In genomic region chr11:77847599-77848128, GRCm38 (mm10) we compare ENCODE assay signal across 16 mouse cellular contexts. TPM values are rescaled to one million over a fixed set of nuclear protein-coding genes. Genes with fewer than 3 reads are reported as not detected.
A peak's percentile ranks its signal among the peaks of the same experiment; 100 is the strongest.
DNase-seq lines count a peak whose midpoint lies in the region; ATAC-seq and TF ChIP-seq lines count a peak whose summit lies in the region.
"Had no signal": no experiment of that assay in that cellular context is flagged by ENCODE, and none has a peak within 500 bp of the region (broad histone marks: within the 10 kb centered on the region; RNA-seq: fewer than 3 reads in every experiment).

No protein-coding gene starts in this region.

- peaks cover 2% of the 10 kb centered on the region; the same call in 1 of the 2 replicates for H3K4me1 ChIP-seq in stomach, embryonic 14.5 days (ENCODE audit: control insufficient read depth, insufficient read depth, low read length)
- no peaks in the 10 kb centered on the region for H3K4me1 ChIP-seq in stomach, postnatal 0 days (replicated peaks; ENCODE audit: control insufficient read depth, insufficient read depth)
- H3K4me1 ChIP-seq in intestine, postnatal 0 days (replicated peaks; ENCODE audit: control insufficient read depth, insufficient read depth, low read length): no peaks in the 10 kb centered on the region
- peaks cover 56% of the 10 kb centered on the region for H3K4me1 ChIP-seq in midbrain, embryonic 12.5 days

- no peak overlapping the region for H3K4me2 ChIP-seq in stomach, embryonic 14.5 days (replicated peaks; ENCODE audit: low read depth, low read length)
- no peak overlapping the region for H3K4me2 ChIP-seq in stomach, postnatal 0 days (replicated peaks; ENCODE audit: low read depth)
- H3K4me2 ChIP-seq in intestine, postnatal 0 days (replicated peaks; ENCODE audit: low read depth): no peak overlapping the region
- no peak overlapping the region for H3K4me2 ChIP-seq in midbrain, embryonic 12.5 days (replicated peaks)
- H3K4me2 ChIP-seq: heart, embryonic 15.5 days had no signal

- H3K4me3 ChIP-seq in stomach, embryonic 14.5 days (ENCODE audit: low read depth, low read length): no peak overlapping the region
- H3K4me3 ChIP-seq in stomach, postnatal 0 days (ENCODE audit: low read depth, low read length): no peak overlapping the region
- no peak overlapping the region for H3K4me3 ChIP-seq in intestine, postnatal 0 days (ENCODE audit: low read depth, low read length)
- no peak overlapping the region for H3K4me3 ChIP-seq in midbrain, embryonic 12.5 days
- H3K4me3 ChIP-seq: heart, embryonic 15.5 days had no signal

- TF ChIP-seq CTCF in stomach, postnatal 0 days (IDR thresholded peaks at IDR 0.05; ENCODE audit: low read depth): no peak
- TF ChIP-seq CTCF in intestine, postnatal 0 days (IDR thresholded peaks at IDR 0.05; ENCODE audit: low read depth): no peak

- H3K27me3 ChIP-seq in stomach, embryonic 14.5 days (ENCODE audit: control insufficient read depth, insufficient read depth, low read length): no peaks in the 10 kb centered on the region
- H3K27me3 ChIP-seq in stomach, postnatal 0 days (ENCODE audit: control insufficient read depth, insufficient read depth, low read length): no peaks in the 10 kb centered on the region
- no peaks in the 10 kb centered on the region for H3K27me3 ChIP-seq in intestine, postnatal 0 days (replicated peaks; ENCODE audit: control insufficient read depth, insufficient read depth, low read length)
- peaks cover 24% of the 10 kb centered on the region for H3K27me3 ChIP-seq in midbrain, embryonic 12.5 days
- H3K27me3 ChIP-seq: heart, embryonic 15.5 days; Patski had no signal

- no peak overlapping the region for H3K9ac ChIP-seq in stomach, embryonic 14.5 days (replicated peaks; ENCODE audit: low read depth, low read length)
- no peak overlapping the region for H3K9ac ChIP-seq in stomach, postnatal 0 days (ENCODE audit: low read length)
- no peak overlapping the region for H3K9ac ChIP-seq in intestine, postnatal 0 days (ENCODE audit: low read depth, low read length)
- H3K9ac ChIP-seq in midbrain, embryonic 12.5 days (replicated peaks): 0 out of 2 replicates have a peak overlapping the region, but pooled peaks have one; percentile 24
- H3K9ac ChIP-seq: heart, embryonic 15.5 days had no signal

- H3K27ac ChIP-seq in stomach, embryonic 14.5 days (ENCODE audit: low read length): no peak overlapping the region
- H3K27ac ChIP-seq in stomach, postnatal 0 days (replicated peaks): no peak overlapping the region
- H3K27ac ChIP-seq in intestine, postnatal 0 days (ENCODE audit: low read depth, low read length): no peak overlapping the region; the same call in 1 of the 2 replicates
- peak overlapping the region; percentile 66 for H3K27ac ChIP-seq in midbrain, embryonic 12.5 days (replicated peaks)
- H3K27ac ChIP-seq: heart, embryonic 15.5 days had no signal

- peak; percentile 33; the same call in 1 of the 2 replicates for ATAC-seq in stomach, embryonic 14.5 days (ENCODE audit: insufficient number of reproducible peaks, insufficient read depth, low FRiP score, low read depth)
- no peak for ATAC-seq in stomach, postnatal 0 days (ENCODE audit: low FRiP score, low TSS enrichment)
- ATAC-seq in intestine, postnatal 0 days: peak; percentile 31
- no peak for ATAC-seq in midbrain, embryonic 12.5 days (ENCODE audit: low FRiP score, low read depth)
- ATAC-seq in inflammation-experienced regulatory T-cells, adult 6 months: no peak
- ATAC-seq: Patski had no signal

- no peak for TF ChIP-seq EP300 in stomach, postnatal 0 days (optimal IDR thresholded peaks at IDR 0.05)

- WGBS in stomach, embryonic 14.5 days: 38% methylated on average over 9 of the region's 9 CpGs
- WGBS in stomach, postnatal 0 days: 42% methylated on average over 9 of the region's 9 CpGs
- WGBS in intestine, postnatal 0 days: 35% methylated on average over 9 of the region's 9 CpGs
- WGBS in midbrain, embryonic 12.5 days: 53% methylated on average over 9 of the region's 9 CpGs

- peaks cover 39% of the 10 kb centered on the region for H3K36me3 ChIP-seq in stomach, embryonic 14.5 days (ENCODE audit: control insufficient read depth, insufficient read depth, low read length)
- H3K36me3 ChIP-seq in stomach, postnatal 0 days (ENCODE audit: control insufficient read depth, insufficient read depth, low read length): peaks cover 31% of the 10 kb centered on the region
- peaks cover 94% of the 10 kb centered on the region for H3K36me3 ChIP-seq in intestine, postnatal 0 days (ENCODE audit: control insufficient read depth, insufficient read depth)
- peaks cover 79% of the 10 kb centered on the region for H3K36me3 ChIP-seq in midbrain, embryonic 12.5 days

- no peaks in the 10 kb centered on the region for H3K9me3 ChIP-seq in stomach, embryonic 14.5 days (ENCODE audit: control insufficient read depth, low read depth, low read length)
- H3K9me3 ChIP-seq in stomach, postnatal 0 days (ENCODE audit: control insufficient read depth, low read length): no peaks in the 10 kb centered on the region
- H3K9me3 ChIP-seq in intestine, postnatal 0 days (ENCODE audit: control insufficient read depth): no peaks in the 10 kb centered on the region
- no peaks in the 10 kb centered on the region for H3K9me3 ChIP-seq in midbrain, embryonic 12.5 days
- H3K9me3 ChIP-seq: heart, embryonic 15.5 days had no signal

- DNase-seq in stomach, postnatal 0 days (ENCODE audit: low spot score): no peak
- no peak for DNase-seq in right cerebral cortex, postnatal 14 days
- DNase-seq in frontal cortex, postnatal 36 days (ENCODE audit: low spot score in 2 of 2): no peak
- no peak for DNase-seq in ovary, adult 18-20 months (ENCODE audit: low spot score)
- DNase-seq: adrenal gland, postnatal 36 days; cerebellum, adult 9-10 months; gastrocnemius, postnatal 10 days; layer of hippocampus, adult 9-11 months; liver; lung, postnatal 36 days had no signal

RNA-seq across cellular contexts. Expression of gene Pipox, which starts 46.2 kb away (rescaled TPM):
- 13.4 and 14.2 TPM in 2 replicates for polyA plus RNA-seq in stomach, embryonic 14.5 days (2014; fragmentation: Nextera tagmentation; extraction: Ambion mirVana)
- 8.4 and 10.1 TPM in 2 replicates for polyA plus RNA-seq in stomach, postnatal 0 days (2015; fragmentation: Nextera tagmentation; extraction: Ambion mirVana)
- 45.7 and 57.1 TPM in 2 replicates for polyA plus RNA-seq in intestine, postnatal 0 days (2015; fragmentation: Nextera tagmentation; extraction: Ambion mirVana)
- polyA plus RNA-seq in midbrain, embryonic 12.5 days (2016; fragmentation: Nextera tagmentation; extraction: Ambion mirVana): 12.0 and 14.4 TPM in 2 replicates
- polyA plus RNA-seq in inflammation-experienced regulatory T-cells, adult 6 months (2017; shearing (Covaris generic)): 1 to 10 TPM in 1 of 3 experiments, under 1 TPM in 2; 0.43 to 2.7 (median 0.56) TPM

Comparison
In these comparisons a context has a peak if more than half of its experiments do, and no peak if none do; other contexts are left out.
1. ATAC-seq: peak in stomach, embryonic 14.5 days (single experiment) and intestine, postnatal 0 days (single experiment); none in stomach, postnatal 0 days (single experiment), midbrain, embryonic 12.5 days (single experiment) and inflammation-experienced regulatory T-cells, adult 6 months (single experiment).